Comparison of ENCODE assay signal across 12 mouse cellular contexts in genomic region chr8:13688461-13688860, GRCm38 (mm10). TPM values are rescaled to one million over a fixed set of nuclear protein-coding genes. Genes with fewer than 3 reads are reported as not detected.
DNase-seq lines count a peak whose midpoint lies in the region; ATAC-seq and TF ChIP-seq lines count a peak whose summit lies in the region.
"Had no signal": no experiment of that assay in that cellular context is flagged by ENCODE, and none has a peak within 500 bp of the region (broad histone marks: within the 10 kb centered on the region; RNA-seq: fewer than 3 reads in every experiment).

No protein-coding gene starts in this region.

- H3K4me2 ChIP-seq in hindbrain, embryonic 16.5 days (ENCODE audit: low read length), result no peak overlapping the region
- H3K4me2 ChIP-seq in lung, embryonic 14.5 days, result no peak overlapping the region
- H3K4me2 ChIP-seq: embryonic facial prominence, embryonic 15.5 days; neural tube, embryonic 13.5 days had no signal

- ATAC-seq in hindbrain, embryonic 16.5 days, result no peak
- ATAC-seq in lung, embryonic 14.5 days (ENCODE audit: insufficient read depth), result no peak
- ATAC-seq in CD4-positive, CD25-positive, alpha-beta regulatory T cell, adult 4 months, result no peak

- DNase-seq in hindbrain, embryonic 10.5 days (ENCODE audit: low spot score), result no peak
- peak; percentile 34 for DNase-seq in NIH3T3 (ENCODE audit: low read depth)
- DNase-seq in gastrocnemius, postnatal 25 days, result peak; percentile 68
- DNase-seq in lung, embryonic 14.5 days, result peak; percentile 41
- DNase-seq in neural tube, embryonic 10.5 days (ENCODE audit: extremely low spot score, low spot score), result no peak

- H3K4me1 ChIP-seq in hindbrain, embryonic 10.5 days (replicated peaks), result peaks cover 16% of the 10 kb centered on the region
- peaks cover 10% of the 10 kb centered on the region for H3K4me1 ChIP-seq in hindbrain, embryonic 16.5 days (ENCODE audit: control insufficient read depth, insufficient read depth, low read depth, low read length)
- peaks cover 4% of the 10 kb centered on the region; the same call in 1 of the 2 replicates for H3K4me1 ChIP-seq in lung, embryonic 14.5 days (ENCODE audit: insufficient read depth)

- no peaks in the 10 kb centered on the region for H3K27me3 ChIP-seq in hindbrain, embryonic 10.5 days (ENCODE audit: insufficient read depth, poor library complexity, severe bottlenecking)
- H3K27me3 ChIP-seq in hindbrain, embryonic 16.5 days (replicated peaks; ENCODE audit: control insufficient read depth, insufficient read depth, low read length), result no peaks in the 10 kb centered on the region
- no peaks in the 10 kb centered on the region for H3K27me3 ChIP-seq in lung, embryonic 14.5 days (ENCODE audit: insufficient read depth, low read length)
- H3K27me3 ChIP-seq: embryonic facial prominence, embryonic 15.5 days; neural tube, embryonic 13.5 days had no signal

- H3K9ac ChIP-seq in hindbrain, embryonic 16.5 days (ENCODE audit: low read depth, low read length), result no peak overlapping the region
- no peak overlapping the region for H3K9ac ChIP-seq in lung, embryonic 14.5 days
- H3K9ac ChIP-seq: embryonic facial prominence, embryonic 15.5 days; neural tube, embryonic 13.5 days had no signal

- WGBS in hindbrain, embryonic 10.5 days, result 57% methylated on average over 6 of the region's 6 CpGs
- 51% methylated on average over 6 of the region's 6 CpGs for WGBS in hindbrain, embryonic 16.5 days
- WGBS in lung, embryonic 14.5 days, result 33% methylated on average over 6 of the region's 6 CpGs

- TF ChIP-seq CTCF in lung, embryonic 14.5 days (IDR thresholded peaks at IDR 0.05; ENCODE audit: low read depth), result no peak

- no peaks in the 10 kb centered on the region for H3K9me3 ChIP-seq in hindbrain, embryonic 10.5 days
- H3K9me3 ChIP-seq in hindbrain, embryonic 16.5 days (ENCODE audit: control insufficient read depth, low read length), result no peaks in the 10 kb centered on the region; the same call in 1 of the 2 replicates
- no peaks in the 10 kb centered on the region for H3K9me3 ChIP-seq in lung, embryonic 14.5 days (ENCODE audit: low read depth, low read length)
- H3K9me3 ChIP-seq: embryonic facial prominence, embryonic 15.5 days; neural tube, embryonic 13.5 days had no signal

- peak overlapping the region; percentile 25 for H3K27ac ChIP-seq in hindbrain, embryonic 10.5 days
- H3K27ac ChIP-seq in hindbrain, embryonic 16.5 days (ENCODE audit: low read depth, low read length), result no peak overlapping the region
- peak overlapping the region; percentile 73 for H3K27ac ChIP-seq in lung, embryonic 14.5 days (ENCODE audit: low read depth)
- H3K27ac ChIP-seq: embryonic facial prominence, embryonic 15.5 days; macrophage; neural tube, embryonic 13.5 days had no signal

- H3K36me3 ChIP-seq in hindbrain, embryonic 10.5 days, result no peaks in the 10 kb centered on the region
- no peaks in the 10 kb centered on the region for H3K36me3 ChIP-seq in hindbrain, embryonic 16.5 days (ENCODE audit: control insufficient read depth, insufficient read depth, low read length)
- H3K36me3 ChIP-seq in lung, embryonic 14.5 days (ENCODE audit: insufficient read depth), result no peaks in the 10 kb centered on the region
- H3K36me3 ChIP-seq: embryonic facial prominence, embryonic 15.5 days; neural tube, embryonic 13.5 days had no signal

- H3K4me3 ChIP-seq in hindbrain, embryonic 10.5 days, result no peak overlapping the region
- no peak overlapping the region for H3K4me3 ChIP-seq in hindbrain, embryonic 16.5 days (ENCODE audit: low read length)
- H3K4me3 ChIP-seq in lung, embryonic 14.5 days (ENCODE audit: low read depth, low read length), result no peak overlapping the region
- H3K4me3 ChIP-seq: embryonic facial prominence, embryonic 15.5 days; neural tube, embryonic 13.5 days had no signal

RNA-seq across cellular contexts. Expression of gene Rasa3, which starts 11.1 kb away (rescaled TPM):
- polyA plus RNA-seq in hindbrain, embryonic 10.5 days (2016; fragmentation: Nextera tagmentation; extraction: Ambion mirVana), result 28.8 and 31.8 TPM in 2 replicates
- polyA plus RNA-seq in hindbrain, embryonic 16.5 days (2015; fragmentation: Nextera tagmentation; extraction: Ambion mirVana), result 43.5 and 46.3 TPM in 2 replicates
- 1 to 10 TPM; 8.4 to 9.4 TPM for total RNA-seq in gastrocnemius, postnatal 25 days (2021)
- 41.7 and 48.1 TPM in 2 replicates for polyA plus RNA-seq in lung, embryonic 14.5 days (2014; fragmentation: Nextera tagmentation; extraction: Ambion mirVana)
- polyA plus RNA-seq in CD4-positive, CD25-positive, alpha-beta regulatory T cell, adult 4 months (2017; shearing (Covaris generic)), result 100 to 1,000 TPM in 1 of 2 experiments, 10 to 100 TPM in 1; 77.3 to 195 TPM

RNA-seq across cellular contexts. Expression of gene Cfap97d2, which starts 17.2 kb away (rescaled TPM):
- polyA plus RNA-seq in hindbrain, embryonic 10.5 days (2016; fragmentation: Nextera tagmentation; extraction: Ambion mirVana), result 0.90 and 2.5 TPM in 2 replicates
- polyA plus RNA-seq in hindbrain, embryonic 16.5 days (2015; fragmentation: Nextera tagmentation; extraction: Ambion mirVana), result 1.0 and 1.9 TPM in 2 replicates
- total RNA-seq in gastrocnemius, postnatal 25 days (2021), result not detected
- polyA plus RNA-seq in lung, embryonic 14.5 days (2014; fragmentation: Nextera tagmentation; extraction: Ambion mirVana), result 0.37 TPM in 1 of 2 replicates, not detected in the other
- polyA plus RNA-seq in CD4-positive, CD25-positive, alpha-beta regulatory T cell, adult 4 months (2017; shearing (Covaris generic)), result not detected
- total RNA-seq: granulocyte monocyte progenitor cell, adult 5-6 weeks; MEL had no signal
- polyA plus RNA-seq: macrophage had no signal

Comparison
In these comparisons a context has a peak if more than half of its experiments do, and no peak if none do; other contexts are left out.
1. DNase-seq: peak in NIH3T3 (single experiment), gastrocnemius, postnatal 25 days (single experiment) and lung, embryonic 14.5 days (single experiment); none in hindbrain, embryonic 10.5 days (single experiment) and neural tube, embryonic 10.5 days (single experiment).